Mouse (Mus musculus) heart, embryonic 11.5 days (tissue): Measurements from ENCODE around the gene Nisch. TPM values are rescaled to one million over a fixed set of nuclear protein-coding genes. Genes with fewer than 3 reads are reported as not detected.

Experiments
- ATAC-seq: fragments of 200-750 bp; cut with Nextera tagmentation; replicated peaks from 2 replicates; pipeline ENCODE4 v1.8.0; 2017; ENCODE audit warnings: moderate library complexity; ENCODE audit not compliant: insufficient number of reproducible peaks, low FRiP score, low TSS enrichment
- H3K27ac ChIP-seq: fragments of 300-500 bp; sonication (generic); 2 replicates; pipeline ENCODE4 v1.5.1; 2014; ENCODE audit warnings: mild to moderate bottlenecking, low read depth, low read length
- H3K27me3 ChIP-seq: fragments of 300-500 bp; sonication (generic); 2 replicates; pipeline ENCODE4 v1.6.1; 2014; ENCODE audit warnings: mild to moderate bottlenecking, low read length, mixed read lengths; ENCODE audit not compliant: control insufficient read depth, insufficient read depth
- H3K36me3 ChIP-seq: fragments of 300-500 bp; sonication (generic); 2 replicates; pipeline ENCODE4 v1.6.1; 2014; ENCODE audit warnings: mild to moderate bottlenecking, low read length, moderate library complexity, mixed read lengths; ENCODE audit not compliant: control insufficient read depth, insufficient read depth
- H3K4me1 ChIP-seq: fragments of 300-500 bp; sonication (generic); 2 replicates; pipeline ENCODE4 v1.6.1; 2014; ENCODE audit warnings: low read length; ENCODE audit not compliant: control insufficient read depth, insufficient read depth
- H3K4me2 ChIP-seq: fragments of 300-500 bp; sonication (generic); 2 replicates; pipeline ENCODE4 v1.6.1; 2014; ENCODE audit warnings: mild to moderate bottlenecking, moderate library complexity
- H3K4me3 ChIP-seq: fragments of 300-500 bp; sonication (generic); 2 replicates; pipeline ENCODE4 v1.5.1; 2014; ENCODE audit warnings: low read depth, low read length
- H3K9ac ChIP-seq: fragments of 300-500 bp; sonication (generic); 2 replicates; pipeline ENCODE4 v1.6.1; 2014; ENCODE audit warnings: mild to moderate bottlenecking, low read depth, low read length, moderate library complexity
- H3K9me3 ChIP-seq: fragments of 300-500 bp; sonication (generic); replicated peaks from 2 replicates; pipeline ENCODE4 v1.6.1; 2016; ENCODE audit warnings: low read length; ENCODE audit not compliant: control insufficient read depth
- WGBS: fragments of 180-500 bp; shearing (Covaris S2); extraction: QIAGEN DNeasy Blood & Tissue Kit; methylation state at CpG from one replicate; pipeline ENCODE4 v1.1.7; 2014; ENCODE audit not compliant: insufficient replicate concordance; 5-methylcytosine and 5-hydroxymethylcytosine counted together
- polyA plus RNA-seq: library from polyadenylated mRNA; unstranded; fragments of >200 nt; fragmentation: Nextera tagmentation; extraction: Ambion mirVana; gene quantifications from 2 replicates; pipeline ENCODE4 v1.2.1, GENCODE M21; 2014

The Nisch gene
- polyA plus RNA-seq, 1 experiment from 2014 or later: 286 TPM

DNA sequence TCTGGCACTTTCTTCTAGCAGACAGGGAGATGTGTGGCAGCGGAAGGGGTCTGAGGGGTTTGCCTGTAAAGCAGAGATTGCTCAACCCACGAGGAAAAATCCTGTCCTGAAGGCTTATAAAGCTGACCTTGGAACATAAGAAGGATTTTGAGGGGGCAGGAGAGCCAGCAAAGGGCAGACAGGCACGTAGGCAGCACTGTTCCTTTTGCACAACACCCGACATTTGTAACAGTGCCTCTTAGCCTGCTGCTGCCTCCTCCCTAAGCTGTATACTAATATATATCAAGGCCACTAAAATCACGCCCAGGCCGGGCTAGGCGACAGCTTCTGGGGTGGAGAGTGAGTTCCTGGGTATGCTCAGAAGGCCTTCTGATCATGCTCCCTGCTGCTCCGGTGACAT lies 13.7 kb upstream of the Nisch start:
- H3K9me3 ChIP-seq: no peaks in the 10 kb centered on the region
- no peak overlapping the region for H3K4me2 ChIP-seq
- H3K9ac ChIP-seq: peak overlapping the region; percentile 47; the same call in 1 of the 2 replicates
- WGBS: 54% methylated on average over 8 of the region's 8 CpGs
- peaks cover 27% of the 10 kb centered on the region for H3K4me1 ChIP-seq
- H3K27me3 ChIP-seq: no peaks in the 10 kb centered on the region
- no peak overlapping the region for H3K4me3 ChIP-seq
- 0 out of 2 replicates have a peak overlapping the region, but pooled peaks have one; percentile 30 for H3K27ac ChIP-seq
- ATAC-seq: no peak
- H3K36me3 ChIP-seq: no peaks in the 10 kb centered on the region

DNA sequence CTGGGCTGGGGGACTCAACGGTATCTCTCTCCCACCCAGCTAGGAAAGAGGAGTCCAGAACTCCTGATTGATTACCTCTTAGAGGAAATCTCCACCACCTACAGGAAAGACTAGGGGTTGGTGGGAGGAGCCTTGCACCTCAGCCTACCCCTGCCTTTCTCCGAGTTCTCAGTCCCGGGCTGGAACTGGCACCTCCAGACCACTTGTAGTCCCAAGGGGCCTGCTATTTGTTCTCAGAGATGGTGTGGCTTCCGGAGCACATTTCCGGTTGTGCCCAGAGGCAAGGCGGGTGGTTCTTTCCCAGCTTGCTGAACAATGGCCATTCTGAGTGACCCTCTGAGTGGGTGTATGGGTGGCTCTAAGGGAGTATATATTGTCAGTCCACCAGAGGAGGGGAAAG lies 11.5 kb upstream of the Nisch start:
- 54% methylated on average over 6 of the region's 6 CpGs for WGBS
- no peaks in the 10 kb centered on the region for H3K9me3 ChIP-seq
- no peaks in the 10 kb centered on the region for H3K27me3 ChIP-seq
- no peak overlapping the region for H3K4me2 ChIP-seq
- H3K9ac ChIP-seq: no peak overlapping the region
- H3K4me3 ChIP-seq: no peak overlapping the region
- H3K36me3 ChIP-seq: no peaks in the 10 kb centered on the region
- ATAC-seq: no peak
- peaks cover 34% of the 10 kb centered on the region for H3K4me1 ChIP-seq
- no peak overlapping the region for H3K27ac ChIP-seq

DNA sequence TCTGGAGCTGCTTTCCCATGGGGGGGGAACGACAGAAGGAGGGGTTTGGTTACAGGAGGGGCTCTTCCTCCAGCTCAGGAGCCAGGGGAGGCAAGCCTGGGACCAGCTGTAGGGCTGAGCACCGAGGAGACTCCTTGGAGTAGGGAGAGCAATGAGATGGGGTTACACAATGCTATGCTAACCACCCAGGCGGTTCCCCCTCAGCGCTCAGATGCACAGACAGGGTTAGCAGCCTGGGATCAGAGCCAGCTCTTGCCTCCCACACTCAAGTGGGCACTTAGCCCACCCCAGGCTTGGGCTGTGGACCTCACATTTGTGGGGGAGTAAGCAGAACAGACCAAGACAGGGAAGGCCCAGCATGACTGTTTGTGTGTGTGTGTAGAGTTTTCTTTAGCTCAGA lies 10.2 kb upstream of the Nisch start:
- no peaks in the 10 kb centered on the region for H3K36me3 ChIP-seq
- H3K27me3 ChIP-seq: no peaks in the 10 kb centered on the region
- no peak overlapping the region for H3K4me2 ChIP-seq
- 66% methylated on average over 4 of the region's 4 CpGs for WGBS
- H3K27ac ChIP-seq: peak overlapping the region; percentile 12; the same call in 1 of the 2 replicates
- H3K9me3 ChIP-seq: no peaks in the 10 kb centered on the region
- peaks cover 34% of the 10 kb centered on the region for H3K4me1 ChIP-seq
- no peak overlapping the region for H3K4me3 ChIP-seq
- ATAC-seq: peak; percentile 39; the same call in 1 of the 2 replicates
- no peak overlapping the region for H3K9ac ChIP-seq

DNA sequence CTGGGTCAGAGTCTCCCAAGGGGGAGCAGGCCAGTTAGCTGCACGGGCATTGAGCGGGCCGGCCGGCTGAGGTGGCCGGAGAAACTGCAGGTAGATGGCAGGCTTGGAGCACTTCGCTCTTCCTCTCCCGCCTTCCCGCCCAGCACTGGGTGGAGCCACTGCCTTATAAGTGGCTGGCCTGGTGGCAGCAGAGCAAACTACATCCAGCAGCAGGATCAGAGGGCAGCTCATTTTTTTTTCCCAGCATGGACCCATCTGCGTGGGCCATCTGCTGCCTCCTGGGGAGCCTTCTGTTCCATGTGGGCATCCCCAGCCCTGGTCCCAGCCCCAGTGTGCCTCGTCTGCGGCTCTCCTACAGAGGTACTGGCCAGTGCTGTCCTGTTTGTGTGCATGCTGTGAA lies 920 bp upstream of the Nisch start, which contains the start of gene Sema3g:
TSS of gene Sema3g (plus strand) at position 195 of the 400 bp plus-strand sequence.
- no peak within 1 kb of the TSS for H3K27ac ChIP-seq
- 0 out of 2 replicates have a peak, but pooled peaks cover 5% of the 10 kb centered on the region for H3K27me3 ChIP-seq
- no peak within 1 kb of the TSS for H3K4me3 ChIP-seq
- H3K9me3 ChIP-seq: no peaks in the 10 kb centered on the region
- H3K4me1 ChIP-seq: peaks cover 24% of the 10 kb centered on the region
- peak within 1 kb of the TSS; percentile 50 for H3K4me2 ChIP-seq
- H3K9ac ChIP-seq: peak within 1 kb of the TSS; percentile 54; the same call in 1 of the 2 replicates
- 9% methylated on average over 11 of the region's 11 CpGs for WGBS
- H3K36me3 ChIP-seq: no peaks in the 10 kb centered on the region
- peak; percentile 55; the same call in 1 of the 2 replicates for ATAC-seq

DNA sequence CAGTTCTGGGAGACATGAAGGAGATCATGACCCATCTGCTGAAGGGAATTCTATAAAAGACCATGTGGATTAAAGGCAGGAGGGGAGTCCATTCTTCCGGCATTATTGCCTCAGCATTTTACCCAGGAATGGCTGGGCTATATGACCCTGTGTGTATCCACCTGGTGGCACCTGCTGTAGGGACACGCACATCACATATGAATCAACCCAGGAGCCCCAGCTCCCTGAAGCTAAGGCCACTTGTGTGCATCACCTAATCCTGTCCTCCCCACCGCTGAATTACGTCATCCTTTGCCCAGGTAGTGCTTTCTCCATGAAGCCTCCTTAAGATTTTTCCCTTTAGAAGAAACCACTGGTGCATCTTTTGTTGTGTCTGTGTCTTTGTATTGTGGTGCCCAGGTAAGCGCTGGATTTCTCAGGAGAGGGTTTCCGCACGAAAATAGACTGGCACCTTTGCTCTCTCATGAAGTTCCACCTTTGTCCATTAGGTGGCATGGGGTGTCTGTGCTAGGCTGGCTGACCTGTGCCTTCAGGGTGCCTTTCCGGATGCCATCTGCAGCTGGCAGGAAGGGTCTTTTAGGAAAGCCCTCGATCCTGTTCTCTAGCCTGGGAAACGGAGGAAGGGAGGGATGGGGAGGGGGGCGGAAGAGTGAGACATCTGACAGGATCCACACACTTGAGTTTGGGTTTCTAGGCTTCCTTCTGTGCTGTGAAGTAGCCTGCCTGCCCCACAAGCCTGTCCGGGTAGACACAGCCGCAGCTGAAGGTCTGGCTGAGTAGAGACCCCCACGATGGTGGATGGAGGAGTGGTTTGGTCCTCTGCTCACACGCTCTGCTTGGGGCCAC lies 1.4 kb downstream of the Nisch start:
- ATAC-seq: no peak
- Histone ChIP-seq H3K27ac (no peak overlapping the region), H3K9ac (0 out of 2 replicates have a peak overlapping the region, but pooled peaks have one; percentile 10), H3K4me3 (no peak overlapping the region), H3K9me3 (no peaks in the 10 kb centered on the region), H3K36me3 (peaks cover 2% of the 10 kb centered on the region; the same call in 1 of the 2 replicates), H3K27me3 (0 out of 2 replicates have a peak, but pooled peaks cover 2% of the 10 kb centered on the region), H3K4me1 (peaks cover 42% of the 10 kb centered on the region), H3K4me2 (peak overlapping the region; percentile 27; the same call in 1 of the 2 replicates)
- 29% methylated on average over 15 of the region's 15 CpGs for WGBS

DNA sequence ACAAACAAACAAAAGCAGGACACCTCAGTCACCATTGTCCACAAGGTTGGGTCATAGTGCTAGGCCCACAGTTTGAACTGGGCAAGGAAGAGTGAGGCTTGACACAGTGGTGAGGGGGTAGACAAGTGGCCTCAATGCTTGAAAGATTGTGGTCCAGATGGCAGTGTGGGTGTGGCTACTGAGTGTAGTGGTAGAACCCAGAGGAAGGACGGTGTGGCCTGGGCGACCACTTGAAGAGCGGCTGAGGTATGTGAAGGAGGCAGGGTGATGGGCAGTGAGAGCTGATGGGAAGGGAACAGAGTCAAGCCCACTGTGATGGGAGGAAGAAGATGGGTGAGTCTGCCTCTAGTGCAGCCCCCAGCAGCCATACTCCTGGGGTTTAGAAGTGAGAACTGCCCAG lies 2.1 kb downstream of the Nisch start:
- Histone ChIP-seq H3K36me3 (peaks cover 2% of the 10 kb centered on the region; the same call in 1 of the 2 replicates), H3K4me3 (no peak overlapping the region), H3K27ac (no peak overlapping the region), H3K4me1 (peaks cover 44% of the 10 kb centered on the region), H3K4me2 (no peak overlapping the region), H3K27me3 (0 out of 2 replicates have a peak, but pooled peaks cover 2% of the 10 kb centered on the region), H3K9me3 (no peaks in the 10 kb centered on the region), H3K9ac (0 out of 2 replicates have a peak overlapping the region, but pooled peaks have one; percentile 10)
- 50% methylated on average over 3 of the region's 3 CpGs for WGBS
- no peak for ATAC-seq

DNA sequence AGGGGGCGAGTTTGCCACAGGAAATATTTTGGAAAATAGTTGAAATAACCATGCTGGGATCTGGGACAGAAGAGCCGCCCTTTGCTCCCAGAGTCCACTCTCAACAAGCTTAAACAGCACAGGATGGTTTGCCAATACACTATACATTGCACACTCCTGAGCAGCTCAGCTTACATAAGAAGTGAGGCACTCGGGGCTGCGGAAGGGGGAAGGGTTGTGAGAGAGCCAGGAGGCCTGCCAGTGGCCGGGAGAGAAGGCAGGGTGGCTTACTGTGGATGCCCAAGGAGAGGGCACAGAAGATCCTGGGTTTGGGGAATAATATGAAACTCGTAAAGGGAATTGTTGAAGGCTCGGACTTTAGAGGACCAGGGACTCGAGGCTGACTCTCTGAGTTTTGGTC lies 2.9 kb downstream of the Nisch start:
- 0 out of 2 replicates have a peak, but pooled peaks cover under 1% of the 10 kb centered on the region for H3K27me3 ChIP-seq
- H3K9ac ChIP-seq: peak overlapping the region; percentile 30; the same call in 1 of the 2 replicates
- no peaks in the 10 kb centered on the region for H3K9me3 ChIP-seq
- H3K36me3 ChIP-seq: peaks cover 2% of the 10 kb centered on the region; the same call in 1 of the 2 replicates
- H3K4me2 ChIP-seq: no peak overlapping the region
- WGBS: 65% methylated on average over 8 of the region's 8 CpGs
- no peak for ATAC-seq
- H3K4me1 ChIP-seq: peaks cover 46% of the 10 kb centered on the region
- H3K27ac ChIP-seq: peak overlapping the region; percentile 73
- no peak overlapping the region for H3K4me3 ChIP-seq

DNA sequence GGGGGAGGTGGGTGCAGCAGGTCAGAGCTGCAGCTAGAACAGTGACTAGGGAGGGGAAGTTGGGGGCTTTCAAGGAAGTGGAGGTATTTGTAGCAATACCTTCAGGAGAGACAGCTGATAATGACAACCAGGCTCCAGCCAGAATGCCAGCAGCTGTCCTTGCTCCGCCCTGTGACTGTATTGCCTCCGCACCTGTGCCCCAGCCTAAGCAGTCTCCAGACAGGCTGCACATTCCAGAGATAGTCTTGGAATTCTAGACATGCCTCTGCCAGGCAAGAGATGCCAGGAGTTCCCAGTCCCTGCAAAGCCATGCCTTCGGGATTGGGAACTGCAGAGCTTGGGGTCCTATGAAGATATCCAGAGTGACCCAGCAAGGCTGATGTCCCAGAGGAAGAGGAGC lies 4.2 kb downstream of the Nisch start:
- no peak for ATAC-seq
- Histone ChIP-seq H3K27ac (peak overlapping the region; percentile 73; the same call in 1 of the 2 replicates), H3K9me3 (no peaks in the 10 kb centered on the region), H3K36me3 (peaks cover 2% of the 10 kb centered on the region; the same call in 1 of the 2 replicates), H3K27me3 (no peaks in the 10 kb centered on the region), H3K4me3 (no peak overlapping the region), H3K9ac (peak overlapping the region; percentile 5; the same call in 1 of the 2 replicates), H3K4me1 (peaks cover 39% of the 10 kb centered on the region), H3K4me2 (no peak overlapping the region)
- WGBS: 52% methylated on average over 3 of the region's 3 CpGs
